Mouse (Mus musculus) frontal cortex, postnatal 25 days (tissue): ENCODE measurements at regions not wholly inside any gene's neighbourhood (a gene's known extent, or its start where the extent isn't known, plus 50 kb on each side); places are given as distances from the start of the nearest gene placed in this dataset.

Experiments
- DNase-seq, 2 experiments: peaks; one replicate each; pipeline ENCODE4 v3.0.0; 2022; ENCODE audit warnings: low spot score in 2 of 2

DNA sequence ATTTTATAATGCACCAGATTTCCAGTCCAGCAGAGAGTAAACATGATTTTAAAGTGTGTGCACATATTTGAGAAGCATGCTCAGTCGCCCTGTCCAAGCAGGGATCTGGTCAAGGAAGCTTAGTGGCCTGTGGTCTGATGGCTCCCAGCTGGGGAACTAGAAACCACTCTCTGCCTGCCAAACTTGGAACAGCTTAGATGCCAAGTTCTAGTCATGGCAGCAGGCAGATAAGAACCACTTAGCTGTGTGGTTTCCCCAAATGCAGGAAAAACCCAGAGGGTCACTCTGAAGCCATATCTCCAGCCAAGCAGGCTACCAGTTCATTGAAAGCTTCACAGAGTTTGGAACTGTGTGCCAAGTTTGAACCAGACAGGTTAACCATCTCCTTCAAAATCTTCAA is 86.1 kb downstream of the Fam114a2 start:
- DNase-seq = no peak

DNA sequence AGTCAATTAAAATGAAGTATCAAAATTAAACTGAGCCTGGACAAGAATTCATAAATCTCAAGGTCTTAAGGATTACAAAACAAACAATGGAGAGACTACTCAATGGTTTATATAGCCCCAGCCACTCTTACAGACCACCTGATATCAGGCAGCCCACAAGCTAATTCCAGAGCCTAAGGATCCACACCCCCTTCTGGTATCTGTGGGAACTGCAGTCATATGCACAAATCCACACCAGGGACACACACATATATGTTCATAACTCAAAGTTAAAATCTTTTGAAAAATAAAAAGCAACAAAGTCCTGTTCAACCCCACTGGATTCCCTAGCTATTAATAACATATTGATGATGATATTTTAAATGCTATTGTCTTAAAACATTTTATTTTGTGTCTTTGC is 86.5 kb downstream of the Fam114a2 start:
- no peak for DNase-seq

- DNase-seq = no peak
These were observed 92.2 kb downstream of the Fam114a2 start for GRCm38 (mm10) chr11:57426046-57426805.

DNA sequence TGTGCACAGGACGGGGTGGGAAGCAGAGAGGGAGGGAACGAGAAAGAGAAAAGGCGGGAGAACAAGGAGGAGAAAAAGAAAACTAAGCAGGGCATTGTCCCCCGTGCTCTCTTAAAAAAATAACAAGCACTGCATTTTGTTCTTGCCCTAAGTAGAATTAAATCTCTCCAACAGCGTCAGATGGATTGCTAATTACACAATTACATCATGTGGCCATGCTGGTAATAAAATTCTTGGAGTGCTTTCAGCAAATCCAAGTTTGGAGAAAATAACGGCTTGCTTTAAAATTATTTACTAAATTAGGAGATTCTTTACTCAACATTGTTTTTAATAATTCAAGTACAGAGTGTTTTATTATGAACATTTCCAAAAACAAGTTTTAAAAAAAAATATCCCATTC is 99.0 kb downstream of the Fam114a2 start:
- no peak for DNase-seq

DNA sequence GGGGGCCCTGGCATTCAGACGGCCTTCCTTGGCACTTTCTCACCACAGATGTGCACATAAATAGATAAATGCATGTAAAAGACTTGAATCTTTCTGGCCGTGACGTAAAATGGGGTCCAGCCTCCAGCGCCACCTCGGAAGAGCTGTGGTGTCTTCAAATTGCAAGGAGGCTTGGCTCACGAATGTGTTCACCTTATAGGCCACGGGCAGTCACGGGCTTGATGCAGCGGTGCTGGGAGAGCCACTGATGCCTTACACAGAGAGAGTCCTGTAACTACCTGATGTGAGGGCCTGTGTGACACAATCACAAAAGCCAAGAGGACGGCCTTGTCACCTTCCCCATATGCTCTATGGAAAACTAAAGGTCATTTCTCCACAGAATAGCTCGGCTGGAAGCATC is 102.4 kb downstream of the Fam114a2 start:
- DNase-seq = no peak

GRCm38 (mm10) chr11:57415167-57415566 is 103.2 kb downstream of the Fam114a2 start:
- no peak for DNase-seq

GRCm38 (mm10) chr11:57414697-57415096 is 103.7 kb downstream of the Fam114a2 start:
- no peak for DNase-seq

DNA sequence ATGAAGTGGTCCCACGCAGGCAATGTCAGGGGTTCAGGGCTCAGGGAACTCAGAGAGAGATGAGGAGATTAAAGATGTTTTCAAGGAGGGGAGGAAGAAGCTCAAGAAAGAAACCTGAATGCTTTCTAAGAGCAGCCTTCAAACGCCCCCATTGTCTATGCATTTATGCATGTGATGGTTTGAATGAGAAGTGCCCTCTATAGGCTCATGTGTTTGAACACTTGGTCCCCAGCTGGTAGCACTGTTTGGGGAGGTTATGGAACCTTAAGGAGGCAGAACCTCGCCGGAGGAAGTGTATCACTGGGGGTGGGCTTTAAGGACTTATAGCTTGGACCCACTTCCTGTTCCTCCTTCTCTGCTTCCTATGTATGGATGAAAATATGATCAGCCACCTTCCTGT is 105.1 kb downstream of the Fam114a2 start:
- DNase-seq = no peak

DNA sequence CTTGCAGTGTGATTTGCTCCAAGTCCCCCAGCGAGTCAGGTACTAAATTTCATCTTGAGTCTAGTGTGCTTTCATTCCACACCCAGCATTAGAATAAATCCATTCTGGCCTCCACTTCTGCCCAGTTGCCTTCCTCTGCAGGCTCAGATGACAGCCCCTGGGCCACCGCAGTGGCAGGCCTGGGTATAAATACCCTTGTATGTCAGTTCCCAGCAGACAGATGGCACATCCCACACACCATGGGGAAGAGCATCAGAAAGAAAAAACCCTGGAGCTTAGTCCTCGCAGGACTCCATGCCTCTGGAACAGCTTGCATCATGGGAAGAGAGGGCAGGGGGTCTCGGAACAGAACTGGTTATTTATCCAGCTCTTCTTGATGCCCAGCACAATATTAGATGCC is 105.7 kb downstream of the Fam114a2 start:
- DNase-seq = peak; percentile 25 to 33

DNA sequence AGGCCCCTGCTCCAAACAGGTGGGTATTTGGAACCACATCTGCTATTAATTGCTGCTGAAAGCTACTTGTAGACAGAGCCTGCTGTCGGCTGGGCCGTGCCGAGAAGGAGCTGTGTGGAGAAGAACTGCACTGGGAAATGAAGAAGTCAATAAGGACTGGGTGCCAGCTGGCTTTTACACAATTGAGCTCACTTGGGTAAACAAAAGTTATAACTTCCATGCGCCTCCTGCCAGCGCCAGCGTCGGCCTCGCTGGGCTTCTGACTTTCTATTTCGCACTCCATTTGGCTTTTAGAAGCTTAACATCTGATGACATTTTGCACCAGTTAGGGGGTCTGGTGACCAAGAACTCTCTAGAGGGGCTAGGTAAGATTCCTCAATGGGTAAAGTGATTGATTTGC is 114.2 kb downstream of the Fam114a2 start:
- no peak for DNase-seq

DNA sequence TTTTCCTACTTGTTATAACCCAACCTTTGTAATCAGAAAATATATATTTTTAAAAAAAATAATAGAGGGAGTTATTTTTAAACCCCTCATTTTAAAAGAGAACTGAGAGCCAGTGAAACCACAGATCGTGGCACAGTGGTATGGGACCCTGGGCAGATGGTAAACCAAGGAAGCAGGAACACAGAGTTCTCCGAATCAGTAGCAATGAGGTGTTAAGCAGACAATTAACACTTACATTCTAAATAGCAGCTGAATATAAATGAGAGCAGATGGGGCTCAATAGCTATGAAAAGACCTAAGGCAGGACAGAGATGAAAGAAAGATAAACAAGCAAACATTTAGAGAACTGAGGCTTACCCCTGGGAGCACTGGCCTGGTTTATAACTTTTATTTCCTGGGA is 116.8 kb downstream of the Fam114a2 start:
- no peak for DNase-seq

DNA sequence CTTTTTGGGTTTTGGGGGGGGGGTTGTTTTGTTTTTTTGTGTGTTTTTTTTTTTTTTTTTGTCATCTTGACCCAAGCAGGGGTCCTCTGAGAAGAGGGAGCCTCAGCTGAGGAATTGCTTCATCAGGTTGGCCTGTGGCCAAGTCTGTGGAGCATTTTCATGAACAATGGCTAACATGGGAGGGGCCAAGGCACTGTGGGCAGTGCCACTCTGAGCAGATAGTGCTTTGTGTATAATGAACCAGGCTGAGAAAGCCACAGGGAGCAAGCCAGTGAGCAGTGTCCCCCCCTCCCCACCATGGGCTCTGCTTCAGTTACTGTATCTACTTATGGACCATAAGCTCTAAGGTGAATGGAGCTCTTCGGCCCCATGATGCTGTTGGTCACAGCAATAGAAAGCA is 119.1 kb downstream of the Fam114a2 start:
- no peak for DNase-seq

- no peak for DNase-seq
These were observed 122.0 kb downstream of the Fam114a2 start for GRCm38 (mm10) chr11:57396429-57396828.

DNA sequence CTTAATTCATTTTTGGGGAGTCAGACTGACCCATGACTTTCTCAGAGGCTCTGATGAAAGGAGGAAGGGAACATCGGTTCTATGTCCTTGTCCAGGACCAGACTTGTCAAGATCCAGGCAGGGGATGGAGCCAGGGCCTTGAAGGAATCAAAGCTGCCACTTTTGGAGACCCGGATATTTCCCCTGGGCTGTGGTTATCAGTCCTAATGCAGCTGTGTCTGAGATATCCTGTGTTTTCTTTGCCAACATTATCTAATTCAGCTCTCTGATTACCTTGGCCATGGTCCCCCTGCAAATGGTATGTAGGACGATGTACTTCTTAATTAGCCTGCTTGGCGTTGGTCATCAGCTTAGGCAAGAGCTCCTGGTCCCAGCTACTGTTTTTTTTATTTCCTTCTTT is 127.6 kb downstream of the Fam114a2 start:
- no peak for DNase-seq
